Mouse (Mus musculus) embryonic facial prominence, embryonic 14.5 days (tissue): ENCODE measurements at regions not wholly inside any gene's neighbourhood (a gene's known extent, or its start where the extent isn't known, plus 50 kb on each side); places are given as distances from the start of the nearest gene placed in this dataset. TPM values are rescaled to one million over a fixed set of nuclear protein-coding genes. Genes with fewer than 3 reads are reported as not detected.

Experiments used
- ATAC-seq: fragments of 200-750 bp; cut with Nextera tagmentation; 2 replicates; pipeline ENCODE4 v1.8.0; 2017; ENCODE audit warnings: low read depth, moderate number of reproducible peaks, moderate TSS enrichment
- DNase-seq: peaks from one replicate; pipeline ENCODE4 v3.0.0-alpha.2; 2015; ENCODE audit warnings: low spot score
- H3K27ac ChIP-seq: fragments of 300-500 bp; sonication (generic); replicated peaks from 2 replicates; pipeline ENCODE4 v1.5.1; 2014; ENCODE audit warnings: low read depth, mild to moderate bottlenecking, low read length, moderate library complexity
- H3K27me3 ChIP-seq: fragments of 300-500 bp; sonication (generic); replicated peaks from 2 replicates; pipeline ENCODE4 v1.6.1; 2014; ENCODE audit warnings: low read length; ENCODE audit not compliant: control insufficient read depth, insufficient read depth
- H3K36me3 ChIP-seq: fragments of 300-500 bp; sonication (generic); 2 replicates; pipeline ENCODE4 v1.6.1; 2014; ENCODE audit warnings: low read length, mixed read lengths; ENCODE audit not compliant: control insufficient read depth, insufficient read depth
- H3K4me1 ChIP-seq: fragments of 300-500 bp; sonication (generic); 2 replicates; pipeline ENCODE4 v1.6.1; 2014; ENCODE audit warnings: antibody characterized with exemption, low read length; ENCODE audit not compliant: control insufficient read depth, insufficient read depth
- H3K4me2 ChIP-seq: fragments of 300-500 bp; sonication (generic); 2 replicates; pipeline ENCODE4 v1.6.1; 2014; ENCODE audit warnings: low read depth, mild to moderate bottlenecking, low read length, moderate library complexity, mixed read lengths
- H3K4me3 ChIP-seq: fragments of 300-500 bp; sonication (generic); 2 replicates; pipeline ENCODE4 v1.5.1; 2014; ENCODE audit warnings: low read depth, mild to moderate bottlenecking, low read length
- H3K9ac ChIP-seq: fragments of 300-500 bp; sonication (generic); 2 replicates; pipeline ENCODE4 v1.6.1; 2014; ENCODE audit warnings: low read depth, mild to moderate bottlenecking, low read length, moderate library complexity, mixed read lengths
- H3K9me3 ChIP-seq: fragments of 300-500 bp; sonication (generic); 2 replicates; pipeline ENCODE4 v1.6.1; 2016; ENCODE audit warnings: low read length; ENCODE audit not compliant: control insufficient read depth
- WGBS: fragments of 180-500 bp; shearing (Covaris S2); extraction: QIAGEN DNeasy Blood & Tissue Kit; methylation state at CpG from one replicate; pipeline ENCODE4 v1.1.7; 2014; 5-methylcytosine and 5-hydroxymethylcytosine counted together
- microRNA-seq: library from miRNA; unstranded; fragments of <30 nt; microRNA quantifications from one replicate; pipeline ENCODE4, GENCODE M21; 2016; ENCODE audit warnings: borderline number of aligned reads

DNA sequence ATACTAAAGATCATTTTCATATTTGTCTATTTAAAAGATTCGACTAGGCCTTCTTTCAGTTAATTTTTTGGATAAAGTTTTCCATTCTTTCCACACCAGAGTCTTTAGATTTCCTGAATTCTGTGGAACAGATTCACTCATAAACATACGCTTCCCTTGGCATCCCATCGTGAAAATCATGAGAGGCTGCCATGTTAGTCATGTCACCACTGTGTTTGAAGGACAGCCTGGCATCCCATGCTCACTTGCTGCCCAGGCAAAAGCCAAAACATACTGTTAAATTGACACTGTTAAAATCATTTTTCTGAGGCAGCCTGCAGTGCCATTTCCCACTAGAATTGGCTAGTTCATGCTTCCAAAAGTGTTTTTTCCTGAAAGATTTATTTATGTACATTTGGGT is 394.8 kb upstream of the Slc8a1 start:
- H3K4me3 ChIP-seq: no peak overlapping the region
- no peak overlapping the region for H3K4me2 ChIP-seq
- H3K27ac ChIP-seq: no peak overlapping the region
- ATAC-seq (no peak), DNase-seq (no peak)
- H3K9ac ChIP-seq: no peak overlapping the region
- H3K27me3 ChIP-seq: no peaks in the 10 kb centered on the region
- H3K9me3 ChIP-seq: no peaks in the 10 kb centered on the region
- H3K36me3 ChIP-seq: no peaks in the 10 kb centered on the region
- H3K4me1 ChIP-seq: no peaks in the 10 kb centered on the region
- 86% methylated on average over 3 of the region's 3 CpGs for WGBS

- ATAC-seq: no peak
- Histone ChIP-seq H3K4me3 (no peak overlapping the region), H3K4me1 (no peaks in the 10 kb centered on the region), H3K27ac (no peak overlapping the region), H3K4me2 (no peak overlapping the region), H3K9me3 (no peaks in the 10 kb centered on the region), H3K27me3 (no peaks in the 10 kb centered on the region), H3K9ac (no peak overlapping the region), H3K36me3 (no peaks in the 10 kb centered on the region)
- DNase-seq: no peak
- 74% methylated on average over 3 of the region's 3 CpGs for WGBS
Observed at GRCm38 (mm10) chr17:82087141-82087540, 349.0 kb upstream of the Slc8a1 start.

GRCm38 (mm10) chr17:82080301-82080700 is 342.1 kb upstream of the Slc8a1 start:
- Histone ChIP-seq H3K27me3 (no peaks in the 10 kb centered on the region), H3K36me3 (no peaks in the 10 kb centered on the region), H3K9ac (no peak overlapping the region), H3K27ac (no peak overlapping the region), H3K4me3 (no peak overlapping the region), H3K9me3 (no peaks in the 10 kb centered on the region), H3K4me1 (no peaks in the 10 kb centered on the region), H3K4me2 (no peak overlapping the region)
- ATAC-seq (no peak), DNase-seq (no peak)

Small RNAs in the stretch of these regions (microRNA-seq; reads per million reads assigned to microRNA genes)
- gene Gm23400: not detected
- not detected for gene Gm27359
